Mouse (Mus musculus) left cerebral cortex, adult 18-20 months (tissue): ENCODE measurements around the gene Kansl1l. TPM values are rescaled to one million over a fixed set of nuclear protein-coding genes. Genes with fewer than 3 reads are reported as not detected.
A peak's percentile ranks its signal among the peaks of the same experiment; 100 is the strongest.

ENCODE experiments used
- DNase-seq, 2 experiments: peaks; one replicate each; pipeline ENCODE4 v3.0.0; 2021 to 2022; ENCODE audit warnings: low spot score in 2 of 2, mixed read lengths in 1 of 2
- total RNA-seq, 2 experiments: library from RNA; stranded (reverse); gene quantifications; 2 replicates each; pipeline ENCODE4 v1.2.3; 2021

Gene Kansl1l
- total RNA-seq, 2 experiments from 2014 or later: 17.6 to 18.1 TPM

- DNase-seq: no peak
These were observed 2.9 kb upstream of the Kansl1l start for GRCm38 (mm10) chr1:66820241-66820640.

- DNase-seq: no peak
These were observed 528 bp upstream of the Kansl1l start for GRCm38 (mm10) chr1:66817865-66818315.

DNA sequence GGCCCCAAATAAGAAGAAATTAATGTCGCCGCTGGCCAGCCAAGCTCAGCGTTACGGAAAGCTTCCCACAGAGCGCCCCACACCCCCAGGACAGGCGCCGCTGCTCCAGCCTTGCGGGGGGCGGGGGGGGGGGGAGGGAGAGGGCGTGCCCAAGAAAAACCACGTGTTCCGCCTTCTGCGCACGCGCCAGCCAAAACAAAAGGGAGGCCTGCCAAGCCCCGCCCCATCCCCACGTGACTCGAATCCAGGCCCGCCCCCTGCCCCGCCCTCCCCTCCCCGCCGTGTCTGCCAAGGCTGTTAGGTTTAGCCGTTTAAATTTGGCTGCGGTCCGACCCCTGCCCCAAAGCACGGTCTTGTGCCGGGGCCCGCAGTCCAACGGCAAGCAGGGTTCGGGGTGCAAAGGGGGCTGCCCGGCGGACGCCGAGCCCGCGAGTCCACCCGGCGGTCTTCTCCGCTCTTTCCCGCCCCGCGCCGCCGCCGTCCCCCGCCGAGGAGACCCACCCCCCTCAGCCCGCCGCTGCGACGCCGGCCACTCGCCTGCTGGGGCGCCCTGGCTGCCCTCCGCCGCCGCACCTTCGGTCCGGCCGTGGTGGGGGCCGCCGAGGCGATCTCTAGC, 417 bp downstream of the Kansl1l start:
- peak; percentile 94 to 95 for DNase-seq

GRCm38 (mm10) chr1:66815941-66816777, 1.2 kb downstream of the Kansl1l start:
- DNase-seq: peak; percentile 71 to 80

DNA sequence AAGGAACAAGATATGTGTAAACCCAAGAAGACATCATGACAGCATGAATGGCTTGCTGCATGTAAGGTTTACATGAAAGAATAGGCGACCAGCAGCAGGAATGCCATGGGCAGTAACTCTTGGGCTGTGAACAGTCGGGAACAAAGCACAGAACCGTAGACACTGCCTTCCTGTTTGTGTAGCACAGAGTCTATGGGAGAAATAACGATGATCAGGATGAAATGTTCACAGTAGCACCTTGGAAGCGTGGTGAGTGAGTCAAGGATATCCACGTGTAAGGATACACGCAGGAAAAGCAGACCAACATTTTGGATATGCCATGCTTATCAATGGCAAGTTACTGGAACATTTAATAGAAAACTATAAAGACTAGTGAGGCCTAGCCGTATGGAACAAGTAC, 2.6 kb downstream of the Kansl1l start:
- DNase-seq: no peak

DNA sequence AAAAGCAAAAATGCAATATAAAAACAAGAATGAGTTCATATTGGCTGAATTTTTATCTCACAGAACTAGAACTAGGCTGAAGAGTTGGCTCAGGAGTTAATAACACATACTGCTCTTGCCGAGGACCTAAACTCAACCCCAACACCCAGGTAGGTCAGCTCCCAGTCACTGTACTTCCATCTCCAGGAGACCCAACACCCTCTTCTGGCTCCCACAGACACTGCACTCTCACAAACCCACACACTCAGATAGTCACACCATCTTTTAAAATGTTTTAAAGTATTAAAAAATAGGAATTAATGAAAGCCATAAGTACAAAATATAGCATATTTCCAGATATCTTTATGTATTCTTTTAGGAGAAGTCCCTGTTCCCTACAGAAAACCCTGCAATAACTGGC, 4.2 kb downstream of the Kansl1l start:
- DNase-seq: no peak

DNA sequence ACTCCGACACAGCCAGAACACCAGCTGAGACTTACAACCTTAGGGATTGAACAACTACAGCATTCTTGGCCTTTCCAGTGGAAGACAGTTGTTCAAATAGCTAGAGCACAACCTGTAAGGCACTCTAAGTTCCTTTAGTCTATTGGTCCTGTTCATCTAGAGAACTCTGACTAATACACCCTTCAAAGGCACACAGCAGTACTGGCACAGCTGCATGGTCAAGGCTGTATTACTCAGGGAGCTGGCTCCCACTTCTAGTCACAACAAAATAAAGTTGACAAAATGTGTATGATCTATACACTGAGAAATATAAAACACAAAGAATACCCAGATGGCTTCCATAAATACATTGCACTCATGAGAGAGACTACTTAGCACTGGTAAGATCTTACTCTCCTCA, 10.5 kb downstream of the Kansl1l start:
- DNase-seq: no peak

DNA sequence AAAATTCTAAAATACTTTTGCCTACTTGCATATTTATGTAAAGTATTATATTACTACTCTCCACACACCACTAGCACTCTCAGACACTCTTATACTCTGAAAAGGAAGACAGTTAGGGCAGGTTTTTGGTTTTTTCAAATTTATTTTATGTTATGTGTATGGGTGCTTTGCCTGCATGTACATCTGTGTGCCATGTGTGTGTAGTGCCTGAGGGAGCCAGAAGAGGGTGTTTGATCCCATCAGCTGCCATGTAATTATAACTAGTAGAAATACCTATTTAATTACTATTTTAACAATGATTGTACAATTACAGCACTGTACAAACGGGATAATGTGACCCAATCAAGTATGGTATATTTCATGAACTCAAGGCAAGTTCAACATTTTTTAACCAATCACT, 12.0 kb downstream of the Kansl1l start:
- no peak for DNase-seq

- no peak for DNase-seq
These were observed 12.7 kb downstream of the Kansl1l start for GRCm38 (mm10) chr1:66804710-66805109.

DNA sequence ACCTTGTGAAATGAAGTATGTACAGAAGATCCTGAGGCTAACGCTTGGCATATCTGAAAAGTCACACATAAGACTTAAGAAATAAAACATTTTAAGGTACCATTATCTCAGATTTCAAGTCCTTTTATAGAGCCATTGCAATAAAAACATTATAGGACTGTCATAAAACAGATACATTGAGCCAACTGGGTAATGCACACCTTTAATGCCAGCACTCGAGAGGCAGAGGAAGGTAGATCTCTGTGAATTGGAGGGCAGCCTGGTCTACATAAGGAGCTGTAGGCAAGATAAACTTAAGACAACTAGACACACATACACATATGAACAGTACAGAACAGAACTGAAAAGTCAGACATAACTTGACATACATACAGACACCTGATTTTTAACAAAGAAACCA, 19.4 kb downstream of the Kansl1l start:
- no peak for DNase-seq

- no peak for DNase-seq
These were observed 24.4 kb downstream of the Kansl1l start for GRCm38 (mm10) chr1:66792838-66793466.

DNA sequence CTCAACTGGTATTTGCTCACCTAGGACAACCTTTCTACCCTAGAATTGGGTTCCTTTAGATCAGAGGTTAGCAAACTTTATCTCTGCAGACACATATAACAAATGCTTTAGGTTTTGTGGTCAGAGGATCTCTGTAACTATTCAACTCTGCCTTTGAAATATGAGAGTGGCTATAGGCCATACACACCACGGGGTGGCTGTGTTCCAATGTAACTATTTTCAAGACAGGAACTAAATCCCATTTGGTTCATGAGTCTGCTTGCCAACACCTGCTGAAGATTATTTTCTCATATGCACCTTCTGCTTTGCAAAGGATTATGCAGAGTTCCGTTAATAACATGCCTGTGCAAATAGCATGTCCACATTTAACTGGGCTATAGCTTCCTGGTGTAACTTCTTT, 35.1 kb downstream of the Kansl1l start:
- no peak for DNase-seq

DNA sequence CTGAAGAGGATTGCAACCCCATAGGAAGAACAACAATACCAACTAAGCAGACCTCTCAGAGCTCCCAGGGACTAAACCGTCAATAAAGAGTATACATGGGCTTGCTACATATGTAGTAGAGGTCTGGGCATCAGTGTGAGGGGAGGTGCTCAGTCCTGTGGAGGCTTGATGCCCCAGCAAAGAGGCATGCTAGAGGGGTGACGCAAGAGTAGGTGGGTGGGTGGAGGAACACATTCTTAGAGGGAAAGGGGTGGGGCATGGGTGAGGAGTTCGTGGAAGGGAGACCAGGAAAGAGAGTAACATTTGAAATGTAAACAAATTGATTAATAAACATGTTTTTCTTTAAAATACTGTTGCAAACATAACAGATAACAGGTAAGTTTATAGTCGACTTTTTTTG, 36.3 kb downstream of the Kansl1l start:
- no peak for DNase-seq

- no peak for DNase-seq
These were observed 38.6 kb downstream of the Kansl1l start for GRCm38 (mm10) chr1:66778798-66779197.

- no peak for DNase-seq
These were observed 39.5 kb downstream of the Kansl1l start for GRCm38 (mm10) chr1:66777878-66778277.

GRCm38 (mm10) chr1:66768764-66769163, 48.6 kb downstream of the Kansl1l start:
- no peak for DNase-seq

GRCm38 (mm10) chr1:66730581-66730980, 86.8 kb downstream of the Kansl1l start:
- no peak for DNase-seq

DNA sequence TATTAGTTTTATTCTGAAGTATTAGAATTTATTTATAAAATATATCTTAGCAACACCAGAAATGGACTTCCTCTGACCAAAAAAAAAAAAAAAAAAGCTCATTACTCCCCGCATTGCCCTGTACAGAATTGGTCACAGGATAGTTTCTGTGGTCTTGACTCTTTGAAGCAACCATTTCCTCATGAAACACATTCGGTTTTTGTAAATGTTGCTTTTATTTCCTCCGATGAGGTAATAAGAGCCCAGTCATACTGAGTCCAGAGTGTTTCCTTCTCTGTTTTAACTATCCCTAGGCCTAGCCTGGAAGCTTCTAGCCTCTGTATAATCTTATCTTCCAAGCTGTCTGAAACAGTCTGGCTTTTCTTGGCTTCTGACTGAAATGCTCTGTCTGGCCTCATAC, 104.5 kb downstream of the Kansl1l start:
- DNase-seq: no peak

- no peak for DNase-seq
These were observed 112.8 kb downstream of the Kansl1l start for GRCm38 (mm10) chr1:66704523-66704922.

DNA sequence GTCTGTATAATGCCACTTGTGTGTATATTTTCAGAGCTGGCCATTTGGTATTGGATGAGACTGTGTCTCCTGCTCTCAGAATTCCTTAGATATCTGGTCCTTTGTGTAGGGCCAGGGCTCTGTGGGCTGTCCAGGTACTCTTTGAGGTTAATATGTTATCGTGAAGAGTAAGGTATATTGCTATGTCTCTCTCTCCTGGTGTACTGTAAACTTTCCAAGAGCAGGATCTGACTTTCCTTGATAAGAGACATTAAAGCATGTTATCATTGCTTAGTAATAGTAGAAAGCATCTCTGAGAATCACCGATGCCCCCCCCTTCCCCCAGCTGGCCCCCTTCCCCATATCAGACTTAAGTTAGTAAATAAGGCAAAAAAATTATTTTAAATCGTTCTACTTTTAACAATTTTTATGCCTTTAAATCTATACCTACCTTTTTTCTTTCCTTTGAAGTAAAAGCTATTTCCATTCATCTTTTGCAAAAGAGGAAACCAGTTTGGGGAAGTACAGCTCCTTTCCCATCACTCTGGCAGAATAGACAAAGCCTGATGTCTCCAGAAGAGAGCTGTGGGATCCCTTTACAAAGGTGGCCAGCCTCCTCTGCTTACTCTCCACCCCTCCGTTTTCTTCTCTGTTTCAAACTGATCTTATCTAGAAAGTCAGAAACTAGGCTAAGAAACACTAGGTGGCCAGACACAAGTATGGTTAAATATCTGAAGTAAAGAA, 114.6 kb downstream of the Kansl1l start:
- no peak for DNase-seq

DNA sequence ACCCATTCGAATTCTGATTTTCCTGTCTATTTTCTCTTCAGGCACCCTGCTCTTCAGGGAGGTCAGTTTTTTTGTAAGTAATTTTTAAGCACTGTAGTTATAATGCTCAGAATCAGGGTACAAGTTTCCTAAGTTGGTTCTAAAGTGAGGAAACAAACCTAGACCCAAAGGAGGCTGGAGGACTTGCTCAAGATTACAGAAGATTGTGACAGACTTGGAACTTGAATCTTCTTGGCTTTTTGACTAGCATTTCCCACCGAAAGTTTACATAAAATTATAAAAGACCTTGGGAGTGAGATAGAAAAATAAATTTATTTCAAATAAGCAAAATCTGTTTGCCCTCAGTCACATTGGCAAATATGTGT, 115.8 kb downstream of the Kansl1l start:
- DNase-seq: no peak
